Mouse (Mus musculus): ENCODE measurements around the gene Cbx2.

The Cbx2 gene

DNA sequence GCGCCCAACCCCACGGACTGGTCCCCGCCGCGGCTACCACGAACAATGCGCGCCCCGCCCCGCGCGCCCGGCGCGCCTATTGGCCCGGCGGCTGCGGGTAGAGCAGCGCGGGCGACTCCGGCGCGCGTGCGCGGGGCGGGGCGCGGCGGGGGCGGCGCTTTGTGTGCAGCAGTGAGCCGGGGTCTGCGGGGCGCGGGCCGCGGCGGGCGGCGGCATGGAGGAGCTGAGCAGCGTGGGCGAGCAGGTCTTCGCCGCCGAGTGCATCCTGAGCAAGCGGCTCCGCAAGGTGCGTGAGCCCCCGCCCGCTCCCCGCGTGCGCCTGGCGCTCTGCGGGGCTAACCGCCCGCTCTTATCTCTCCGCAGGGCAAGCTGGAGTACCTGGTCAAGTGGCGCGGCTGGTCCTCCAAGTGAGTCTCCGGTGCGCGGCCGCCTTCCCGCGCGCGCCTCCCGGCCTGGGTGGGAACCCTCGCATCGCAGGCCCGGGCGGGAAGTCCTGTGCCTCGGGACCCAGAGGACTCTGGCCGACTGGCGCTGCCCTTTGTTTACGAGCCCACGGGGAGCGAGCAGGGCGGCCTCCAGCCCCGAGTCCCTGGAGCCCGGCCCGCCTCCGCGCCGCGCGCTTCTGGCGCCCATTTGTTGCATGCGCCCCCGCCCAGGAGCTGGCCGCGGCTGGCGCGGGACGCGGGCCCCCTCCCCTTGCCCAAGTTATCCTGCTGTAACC, at the start of gene Cbx2:
Gene Cbx2, plus strand, starts transcription at position 68 of the 721 bp plus-strand sequence.
- DNase-seq = peak; percentile 81 to 84

DNA sequence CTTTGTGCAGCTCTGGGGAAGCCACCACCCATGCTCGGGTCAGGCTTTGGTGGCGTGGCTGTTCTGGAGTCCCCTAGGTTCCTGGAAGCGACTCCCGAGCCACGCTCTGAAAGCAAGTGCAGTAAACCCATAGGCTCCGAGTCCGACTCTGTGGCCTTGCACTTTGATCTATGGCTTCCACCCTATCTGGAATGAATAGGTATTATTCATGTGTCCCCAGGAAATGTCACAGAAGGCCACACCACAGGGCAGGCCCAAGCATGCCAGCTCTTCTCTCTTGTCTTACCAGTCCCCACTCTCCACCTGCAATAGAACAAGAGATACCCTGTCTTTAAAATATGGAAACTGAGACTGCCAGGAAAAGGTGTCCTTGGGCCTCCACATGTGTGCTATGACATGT, 48.4 kb upstream of the Cbx2 start:
- no peak for DNase-seq

DNA sequence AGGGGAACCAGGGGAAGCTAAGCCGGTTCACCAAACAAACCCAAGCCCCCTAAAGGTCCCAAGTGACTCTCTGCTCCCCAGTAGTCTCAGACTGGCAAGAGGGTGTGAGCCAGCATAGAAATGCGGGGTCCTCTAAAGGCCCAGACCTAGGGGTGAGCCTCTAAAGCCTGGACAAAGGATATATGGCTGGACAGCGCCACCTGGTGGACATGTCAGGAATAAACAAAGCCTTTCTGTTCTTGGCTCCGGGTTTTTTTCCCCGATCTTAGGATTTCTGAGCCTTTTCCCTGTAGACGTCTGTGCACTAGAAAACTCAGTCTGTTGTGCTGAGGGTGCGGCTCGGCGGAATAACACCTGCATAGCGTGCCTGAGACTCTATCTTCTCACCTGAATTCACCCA, 47.3 kb upstream of the Cbx2 start:
- peak; percentile 24 to 72 for DNase-seq

DNA sequence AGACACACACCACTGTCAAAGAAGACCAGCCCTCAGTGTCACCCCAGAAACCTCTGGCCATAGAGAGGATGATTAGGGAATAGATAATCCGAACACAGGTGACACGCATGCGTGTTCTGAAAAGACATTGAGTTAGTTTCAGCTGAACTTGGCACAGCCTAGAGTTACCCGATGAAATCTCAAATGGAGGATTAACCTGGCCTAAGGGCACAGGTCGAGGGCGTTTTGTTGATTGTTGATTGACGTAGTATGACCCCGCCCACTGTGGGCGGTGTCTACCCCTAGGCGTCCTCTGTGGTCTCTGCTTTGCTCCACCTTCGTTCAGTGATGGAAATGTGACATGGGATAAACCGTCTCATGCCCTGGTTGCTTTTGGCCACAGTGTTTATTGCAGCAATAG, 46.8 kb upstream of the Cbx2 start:
- peak in 1 of 2 experiments; percentile 15 for DNase-seq

DNA sequence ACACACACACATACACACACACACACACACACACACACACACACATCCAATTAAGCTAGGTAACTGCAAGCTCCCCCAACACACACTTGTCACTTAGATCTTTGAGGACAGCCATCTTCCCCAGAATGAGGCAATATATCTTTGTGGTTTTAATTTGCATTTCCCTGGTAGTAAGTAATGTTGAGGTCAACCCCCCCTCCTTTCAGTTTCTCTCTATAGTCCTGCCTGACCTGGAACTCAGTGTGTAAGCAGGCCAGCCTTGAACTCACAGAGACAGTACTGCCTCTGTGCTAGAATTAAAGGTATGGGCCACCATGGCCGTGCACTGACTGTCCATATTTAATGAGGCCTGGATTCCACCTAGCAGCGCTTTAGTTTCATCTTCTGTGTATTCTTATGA, 42.4 kb upstream of the Cbx2 start:
- no peak for DNase-seq

DNA sequence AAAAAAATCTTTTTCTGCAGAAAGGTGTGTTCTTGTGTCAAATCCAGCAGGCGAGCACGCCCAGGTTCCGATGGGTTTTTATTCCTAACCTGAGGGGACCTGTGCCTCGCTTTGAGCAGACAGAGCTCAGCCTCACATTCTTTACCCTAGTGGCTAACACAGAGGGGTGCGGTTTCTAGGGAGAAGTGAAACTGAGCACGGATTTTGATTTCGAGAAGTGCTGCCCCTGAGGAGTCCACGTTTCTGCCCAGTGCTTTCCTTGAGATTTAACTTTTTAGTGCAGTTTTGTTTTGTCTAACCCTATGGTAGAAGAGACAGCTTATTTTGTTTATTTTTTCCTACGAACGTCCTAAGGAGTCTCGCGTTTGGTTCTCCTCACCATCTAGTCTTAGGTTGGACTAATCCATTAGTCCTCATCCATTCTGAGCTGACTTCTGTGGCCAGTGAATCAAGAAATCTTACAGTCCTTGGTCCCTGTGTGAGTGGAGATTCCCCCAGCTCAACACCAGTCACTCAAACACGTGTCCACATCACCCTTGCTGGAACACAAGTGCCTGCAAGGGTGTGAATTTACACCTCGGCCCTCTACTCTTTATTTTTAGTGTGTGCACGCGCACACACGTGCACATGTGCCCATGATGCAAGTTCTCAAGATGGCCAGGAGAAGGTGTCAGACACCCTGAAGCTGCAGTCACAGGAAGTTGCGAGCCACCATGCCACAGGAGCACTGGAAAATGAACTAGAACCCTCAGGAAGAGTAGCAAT, 41.6 kb upstream of the Cbx2 start:
- DNase-seq = no peak

DNA sequence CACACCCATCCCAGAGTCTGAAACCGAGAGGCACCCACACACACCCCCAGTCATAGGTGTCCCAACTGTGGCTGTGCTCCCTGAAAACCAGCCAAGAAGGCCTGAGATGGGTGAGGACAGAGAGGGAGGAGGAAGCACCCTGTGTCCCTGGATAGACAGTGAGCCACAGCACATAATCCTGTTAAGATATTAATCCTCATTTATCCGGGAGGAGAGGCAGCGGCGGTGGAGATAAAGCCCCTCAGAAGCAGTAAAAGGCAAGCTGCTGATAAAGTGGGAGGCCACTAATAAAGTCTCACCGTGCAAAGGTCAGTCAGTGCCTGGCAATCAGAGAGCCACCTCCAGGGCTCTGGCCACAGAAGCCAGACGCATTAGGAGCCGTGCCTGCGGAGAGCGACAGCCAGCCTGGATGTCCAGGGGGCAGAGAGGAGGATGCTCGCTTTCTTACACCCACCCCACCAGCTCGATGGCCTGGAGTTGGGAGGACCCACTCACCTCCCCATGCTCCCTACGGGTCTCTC, 40.1 kb upstream of the Cbx2 start:
- no peak for DNase-seq

DNA sequence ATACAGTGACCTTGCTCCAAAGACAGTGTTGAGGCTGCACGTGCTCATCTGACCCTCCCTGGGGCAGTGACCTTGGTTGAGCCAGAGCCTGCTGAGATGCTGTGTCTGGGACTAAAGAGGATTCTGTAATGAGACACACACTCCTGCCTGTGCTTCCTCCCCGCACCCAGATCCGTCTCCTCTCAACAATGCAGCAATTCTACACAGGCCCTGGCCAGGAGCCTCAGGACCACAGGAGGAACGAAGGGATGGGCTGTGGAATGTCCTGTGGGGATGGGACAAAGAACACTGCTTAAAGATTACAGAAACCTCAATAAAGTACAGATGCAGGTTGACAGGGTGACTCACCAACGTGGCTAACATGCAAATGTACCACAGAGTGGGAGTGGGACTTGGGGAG, 37.2 kb upstream of the Cbx2 start:
- no peak for DNase-seq

DNA sequence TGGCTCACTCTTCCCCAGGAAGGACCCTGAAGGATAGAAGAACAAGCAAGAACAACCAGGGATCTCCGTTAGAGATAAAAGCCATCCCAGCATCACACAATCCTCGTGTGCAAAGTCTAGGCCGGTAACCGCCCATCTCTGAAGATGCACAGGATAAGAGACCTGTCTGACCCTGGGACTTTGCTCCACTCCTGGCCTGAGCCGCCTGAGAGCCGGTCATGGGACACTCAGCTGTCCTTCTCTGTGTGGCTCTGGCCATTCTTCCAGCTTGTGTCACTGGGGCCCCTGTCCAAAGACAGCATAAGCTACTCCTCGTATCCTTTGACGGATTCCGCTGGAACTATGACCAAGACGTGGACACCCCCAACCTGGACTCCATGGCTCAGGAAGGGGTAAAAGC, 34.8 kb upstream of the Cbx2 start, which contains the start of gene Enpp7:
Gene Enpp7, plus strand, starts transcription at position 190 of the 400 bp plus-strand sequence.
- peak; percentile 30 to 32 for DNase-seq

DNA sequence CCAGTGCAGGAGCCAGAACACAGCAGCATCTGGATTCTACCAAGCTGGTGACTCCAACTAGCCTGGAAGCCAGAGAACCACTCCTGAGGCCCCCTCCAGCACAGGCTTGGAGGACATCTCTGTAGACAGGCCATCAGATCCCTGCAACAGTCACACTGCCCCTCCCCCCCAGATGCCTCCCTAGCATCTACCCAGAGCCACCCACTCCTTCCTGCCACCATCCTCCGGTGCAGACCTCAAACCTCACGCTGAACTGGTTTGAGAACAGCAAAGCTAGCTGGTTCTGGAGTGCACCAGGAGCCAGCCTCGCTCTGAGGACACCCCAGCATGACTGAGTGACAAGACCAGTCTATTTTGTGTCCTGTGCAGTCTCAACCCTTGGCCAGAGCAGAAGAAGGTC, 30.0 kb upstream of the Cbx2 start:
- DNase-seq = no peak

DNA sequence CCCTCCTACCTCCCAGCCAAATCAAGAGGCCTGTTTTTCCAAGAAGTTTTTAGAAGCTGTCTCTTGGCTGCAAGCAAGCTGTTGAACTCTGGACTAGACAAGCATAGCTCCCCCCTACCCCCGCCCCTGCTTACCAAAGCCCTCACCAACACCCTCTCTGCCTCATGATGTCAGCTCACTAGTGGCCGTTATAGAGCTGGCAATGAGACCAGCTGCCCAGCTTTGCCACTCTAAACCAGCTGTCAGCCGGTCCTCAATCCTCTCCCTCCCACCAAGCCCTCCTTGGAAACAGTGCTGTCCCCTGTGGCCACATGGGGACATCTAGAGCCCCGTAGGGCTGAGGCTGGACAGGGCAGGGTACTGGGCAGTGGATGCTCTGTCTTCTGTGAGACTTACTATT, 27.3 kb upstream of the Cbx2 start:
- DNase-seq = no peak

DNA sequence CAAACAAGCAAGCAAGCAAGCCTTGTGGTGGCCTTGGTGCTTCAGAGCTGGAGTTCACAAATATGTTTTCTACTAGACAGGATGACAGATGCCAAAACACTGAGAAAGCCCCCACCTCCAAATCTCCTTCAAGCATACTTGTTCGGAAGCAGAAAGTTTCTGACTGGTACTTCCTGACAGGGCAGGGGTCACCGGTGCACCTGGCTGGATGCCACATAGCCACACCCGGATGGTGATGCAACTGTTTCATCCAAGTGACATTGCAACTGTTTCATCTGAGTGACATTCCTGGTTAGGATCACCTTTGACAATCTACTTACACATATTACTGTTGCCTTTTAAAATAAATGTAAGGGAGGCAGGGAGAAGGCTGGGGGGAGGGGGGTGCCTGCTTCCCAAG, 25.6 kb upstream of the Cbx2 start:
- DNase-seq = no peak

DNA sequence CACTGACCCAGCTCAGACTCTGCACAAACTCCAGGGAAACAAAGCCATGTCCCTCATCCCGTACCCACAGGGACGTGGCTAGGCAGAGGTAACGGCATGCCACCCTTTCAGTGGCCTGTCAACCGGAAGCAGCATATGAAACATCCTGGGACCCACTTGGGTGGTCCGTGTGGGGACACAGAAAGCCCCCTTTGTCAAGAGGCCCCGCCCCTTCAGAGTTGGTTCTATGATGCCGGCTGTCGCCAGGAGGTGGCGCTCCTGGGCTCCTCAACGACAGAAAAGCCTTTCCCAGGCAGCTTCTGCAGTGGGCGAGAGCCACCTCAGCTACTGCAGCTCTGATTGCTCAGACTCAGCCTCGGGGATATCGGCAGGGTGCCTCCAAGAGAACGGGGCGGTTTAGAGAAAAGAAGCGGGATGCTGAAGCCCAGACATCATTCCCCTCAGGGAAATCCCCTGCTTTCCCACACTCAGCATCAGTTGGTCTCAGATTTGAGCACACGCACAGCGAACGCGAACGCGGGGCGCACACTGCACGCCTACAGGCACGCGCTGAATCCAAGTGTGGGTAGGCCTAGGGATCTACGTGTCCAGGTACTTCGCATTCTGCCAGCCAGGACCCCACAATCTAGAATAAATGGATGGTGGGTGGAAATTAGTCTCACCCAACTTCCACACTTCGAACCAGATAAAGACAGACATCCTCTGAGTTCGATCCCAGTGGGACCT, 24.1 kb upstream of the Cbx2 start:
- DNase-seq = peak; percentile 40 to 75

DNA sequence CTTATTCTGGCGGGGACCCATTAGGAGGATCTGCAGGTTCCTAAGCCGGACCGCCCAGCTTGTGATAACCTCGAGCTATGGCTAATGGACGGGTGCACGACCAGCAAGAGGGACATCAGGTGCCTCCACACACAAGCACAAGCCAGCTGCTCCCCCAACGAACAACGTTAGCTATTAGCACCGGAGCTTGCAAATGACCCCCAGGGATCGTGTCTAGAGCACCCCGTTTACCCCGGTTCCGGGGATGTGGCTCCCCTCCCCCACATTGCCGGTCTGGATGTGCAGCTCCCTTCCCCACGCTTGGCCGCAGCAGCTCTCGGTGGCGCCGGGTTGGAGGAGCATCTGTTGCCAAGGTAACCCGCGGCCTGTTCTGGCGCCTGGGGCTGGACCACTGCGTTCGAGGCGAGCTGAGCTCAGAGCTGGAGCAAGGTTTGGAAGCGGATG, 23.4 kb upstream of the Cbx2 start:
- DNase-seq = no peak

DNA sequence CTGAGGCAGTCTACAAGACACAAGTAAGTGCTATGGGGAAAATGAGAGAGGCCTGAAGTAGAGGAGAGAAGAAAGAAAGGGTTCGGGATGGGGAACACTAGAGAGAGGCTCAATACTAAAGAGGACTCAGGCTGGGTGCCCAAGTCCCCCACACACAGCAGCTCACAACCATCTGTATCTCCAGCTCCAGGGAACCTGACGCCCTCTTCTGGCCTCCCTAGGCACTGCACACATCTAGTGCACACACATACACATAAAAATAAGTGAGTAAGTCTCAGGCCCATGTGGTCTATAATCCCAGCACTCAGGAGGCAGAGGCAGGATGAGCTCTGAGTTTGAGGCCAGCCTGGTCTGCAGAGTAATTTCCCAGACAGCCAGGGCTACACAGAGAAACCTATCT, 21.9 kb upstream of the Cbx2 start:
- no peak for DNase-seq

DNA sequence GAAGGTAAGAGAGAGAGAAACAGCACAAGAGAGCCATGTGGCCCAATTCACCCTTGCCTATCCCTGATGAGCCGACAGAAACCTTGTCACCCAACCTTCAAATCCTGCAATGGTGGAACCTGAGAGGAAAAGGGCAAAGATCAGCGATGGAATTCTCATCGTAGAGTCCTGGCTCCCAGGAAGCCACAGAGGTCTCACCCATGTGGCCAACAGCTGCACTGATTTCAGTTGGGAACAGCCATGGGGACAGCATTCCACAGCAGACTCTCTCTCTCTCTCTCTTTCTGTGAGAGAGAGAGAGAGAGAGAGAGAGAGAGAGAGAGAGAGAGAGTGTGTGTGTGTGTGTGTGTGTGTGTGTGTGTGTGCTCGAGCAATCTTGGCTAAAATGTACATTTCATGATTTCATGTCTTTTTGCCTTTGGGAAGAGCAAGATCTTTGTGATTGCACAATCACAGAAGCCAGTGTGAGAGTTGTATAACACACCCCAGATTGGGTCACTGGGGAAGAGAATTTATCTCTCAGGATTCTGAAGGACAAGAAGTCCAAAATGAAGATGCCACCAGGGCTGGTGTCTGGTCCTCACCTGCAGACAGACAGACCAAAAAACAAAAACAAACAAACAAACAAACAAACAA, 21.2 kb upstream of the Cbx2 start:
- DNase-seq = no peak

DNA sequence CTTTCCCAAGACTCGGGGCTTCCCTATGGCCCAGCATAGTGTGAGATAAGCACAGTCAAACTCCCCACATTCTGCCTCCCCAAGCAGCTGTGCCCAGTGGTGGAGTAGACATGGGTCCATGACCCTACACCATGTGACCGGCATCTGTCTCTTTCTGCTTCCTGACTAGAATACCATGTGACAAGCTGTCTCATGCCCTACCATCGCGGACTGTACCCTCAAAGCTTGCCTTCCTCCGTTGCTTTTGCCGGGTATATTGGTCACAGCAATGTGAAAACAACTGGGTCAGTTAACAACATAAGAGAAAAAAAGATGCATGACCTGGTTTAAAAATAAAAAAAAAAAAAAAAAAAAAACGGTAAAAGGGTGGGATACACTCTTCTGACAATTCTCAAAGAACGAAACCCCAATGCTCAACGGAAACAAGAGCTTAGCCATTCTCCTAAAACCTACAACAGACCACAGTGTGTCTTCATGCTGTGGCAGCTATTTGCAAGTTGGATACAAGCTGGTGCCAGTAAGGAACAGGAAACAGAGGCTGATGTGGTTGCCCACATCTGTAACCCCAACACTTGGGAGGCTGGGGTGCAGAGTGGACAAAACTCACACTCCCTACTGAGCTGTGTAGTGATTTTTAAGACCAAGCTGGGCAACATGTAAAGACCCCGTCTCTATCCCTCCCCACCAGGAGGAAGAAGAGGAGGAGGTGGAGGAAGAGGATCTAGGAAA, 17.1 kb upstream of the Cbx2 start:
- no peak for DNase-seq

DNA sequence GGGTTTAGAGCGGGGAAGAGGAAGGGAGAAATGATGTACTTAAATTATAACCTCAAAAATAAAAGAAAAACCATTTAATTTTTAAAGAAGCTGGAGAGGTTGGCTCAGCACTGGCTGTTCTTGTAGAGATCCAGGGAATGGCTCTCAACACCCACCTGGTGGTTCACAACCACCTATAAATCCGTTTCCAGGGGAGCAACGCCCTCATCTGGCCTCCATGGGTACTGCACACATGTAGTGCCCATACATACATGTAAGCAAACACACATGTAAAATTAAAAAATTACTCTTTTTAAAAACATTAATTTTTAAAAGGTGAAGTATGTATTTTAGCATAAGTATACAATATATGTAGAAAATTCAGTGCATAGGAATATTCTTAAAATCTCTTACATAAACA, 16.3 kb upstream of the Cbx2 start:
- no peak for DNase-seq

DNA sequence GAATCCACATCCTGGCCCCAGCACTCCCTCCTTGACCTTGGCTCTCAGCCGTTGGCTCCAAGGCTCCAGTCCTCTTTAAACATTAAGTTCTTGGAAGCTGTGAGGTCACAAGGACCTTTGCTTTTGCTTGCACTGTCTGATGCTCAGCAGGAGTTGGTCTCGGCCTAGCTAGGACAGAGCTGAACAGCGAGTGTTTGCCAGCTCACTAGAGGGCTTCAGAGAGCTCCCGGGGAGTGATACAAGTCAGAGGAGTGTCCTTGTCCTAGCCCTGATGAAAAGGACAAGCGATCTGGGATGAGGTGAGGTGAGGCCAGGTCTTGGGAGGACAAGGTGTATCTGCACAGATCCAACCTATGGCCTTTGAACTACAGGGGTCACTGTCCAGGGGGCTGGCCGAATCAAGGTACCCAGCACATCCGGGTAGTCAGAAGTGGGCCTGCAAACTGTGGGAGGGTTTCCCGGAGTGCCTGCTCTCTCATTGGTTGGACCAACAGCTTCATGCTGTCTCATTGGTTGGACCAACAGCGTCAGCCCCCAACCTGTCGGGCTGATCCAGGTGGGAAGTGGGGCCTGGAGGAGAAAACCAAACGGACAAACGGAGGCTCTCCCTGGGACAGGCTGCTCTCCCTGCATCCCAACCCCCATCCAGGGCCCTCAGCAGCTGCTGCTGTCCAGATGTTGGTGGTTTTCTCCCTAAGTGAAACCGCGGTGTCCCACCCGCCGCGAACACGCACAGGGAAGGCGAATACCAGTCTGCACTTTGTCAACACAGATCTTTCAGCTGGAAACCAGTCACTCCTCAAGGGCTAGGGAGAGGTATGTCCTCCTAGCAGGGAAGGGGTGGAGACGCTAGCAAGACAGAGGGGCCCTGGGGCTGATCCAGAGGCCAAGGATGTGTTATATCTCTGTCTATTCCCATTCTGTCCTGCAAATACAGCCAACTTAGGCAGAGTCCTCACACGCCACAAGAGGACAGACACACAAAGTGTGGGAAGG, 15.0 kb upstream of the Cbx2 start:
- DNase-seq = peak; percentile 82 to 86

DNA sequence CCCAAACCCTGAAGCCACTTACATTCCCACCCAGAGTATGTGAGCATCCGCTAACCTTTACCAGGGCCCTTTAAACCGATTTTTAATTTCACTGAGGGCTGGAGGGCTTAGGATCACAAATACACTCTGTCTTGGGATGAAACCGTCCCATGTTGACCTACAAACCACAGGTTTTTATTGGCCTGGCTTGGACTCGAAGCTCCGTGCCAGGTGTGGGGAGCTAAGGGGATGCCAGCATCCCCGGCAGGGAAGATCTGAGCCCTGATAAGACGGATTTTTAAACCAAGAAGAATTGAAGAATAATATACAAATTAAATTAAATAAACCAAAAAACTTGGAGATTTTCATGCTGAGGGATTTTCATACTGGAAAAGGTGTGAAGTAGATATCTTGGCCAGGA, 8.3 kb upstream of the Cbx2 start:
- no peak for DNase-seq

DNA sequence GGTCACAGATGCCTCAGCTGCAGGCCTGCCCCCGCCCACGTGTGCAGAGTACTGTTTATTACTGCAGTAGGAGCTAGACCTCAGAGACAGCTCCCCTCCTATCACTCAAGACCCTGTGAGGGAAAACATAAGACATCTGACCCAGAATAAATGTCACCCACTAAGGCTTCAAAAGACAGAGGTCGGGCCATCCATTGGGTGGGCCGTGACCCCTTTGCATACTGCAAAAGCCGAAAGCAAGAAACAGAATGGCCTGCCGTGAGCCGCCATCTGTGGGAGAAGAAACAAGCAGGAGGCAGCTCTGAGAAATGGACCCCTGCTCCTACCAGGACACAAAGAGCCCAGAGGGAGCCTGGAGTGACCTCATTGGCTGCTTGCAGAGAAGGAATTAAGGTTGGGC, 5.3 kb upstream of the Cbx2 start:
- DNase-seq = no peak
